Mouse (Mus musculus) CH12.LX (cell line): Measurements from ENCODE around the gene Abr.

Source experiments
- CHD1 ChIP-seq: IDR thresholded peaks from 2 replicates; pipeline ENCODE4 v1.6.1; 2012; ENCODE audit warnings: low read depth, low read length, improper control_type of control experiment, inconsistent platforms
- CTCF ChIP-seq, 2 experiments: IDR thresholded peaks in 1 of 2; conservative IDR thresholded peaks in 1 of 2; 2 replicates each; pipeline ENCODE4 v1.5.1; 2011 to 2012; ENCODE audit warnings: low read depth in 2 of 2, low read length in 2 of 2, improper control_type of control experiment in 1 of 2, inconsistent platforms in 1 of 2, mild to moderate bottlenecking in 1 of 2, moderate library complexity in 1 of 2
- SMC3 ChIP-seq: IDR thresholded peaks from 2 replicates; pipeline ENCODE4 v1.6.1; 2011; ENCODE audit warnings: low read depth, low read length, improper control_type of control experiment
- ZC3H11A ChIP-seq: IDR thresholded peaks from 2 replicates; pipeline ENCODE4 v1.6.1; 2012; ENCODE audit warnings: low read depth, mild to moderate bottlenecking, inconsistent platforms, low read length, improper control_type of control experiment

- TF ChIP-seq ZC3H11A, result no peak
- no peak for TF ChIP-seq SMC3
- TF ChIP-seq CHD1, result no peak
- no peak for TF ChIP-seq CTCF (conservative IDR thresholded peaks at IDR 0.05 in 1 of 2, IDR thresholded peaks at IDR 0.05 in 1 of 2; ENCODE audit: low read depth in 2 of 2, low read length in 2 of 2)
These were observed 237.8 kb downstream of the Abr start for GRCm38 (mm10) chr11:76384307-76384706.
